Mouse (Mus musculus) kidney, embryonic 15.5 days (tissue): ENCODE results near the gene Pex3. TPM values are rescaled to one million over a fixed set of nuclear protein-coding genes. Genes with fewer than 3 reads are reported as not detected.

Experiments used
- ATAC-seq: fragments of 200-750 bp; cut with Nextera tagmentation; replicated peaks from 2 replicates; pipeline ENCODE4 v1.8.0; 2017; ENCODE audit warnings: moderate TSS enrichment; ENCODE audit not compliant: low FRiP score
- H3K27ac ChIP-seq: fragments of 300-500 bp; sonication (generic); 2 replicates; pipeline ENCODE4 v1.5.1; 2015; ENCODE audit warnings: mild to moderate bottlenecking, inconsistent platforms
- H3K27me3 ChIP-seq: fragments of 300-500 bp; sonication (generic); 2 replicates; pipeline ENCODE4 v1.6.1; 2015; ENCODE audit warnings: inconsistent platforms
- H3K36me3 ChIP-seq: fragments of 300-500 bp; sonication (generic); 2 replicates; pipeline ENCODE4 v1.6.1; 2015; ENCODE audit warnings: inconsistent platforms
- H3K4me1 ChIP-seq: fragments of 300-500 bp; sonication (generic); 2 replicates; pipeline ENCODE4 v1.6.1; 2015; ENCODE audit warnings: inconsistent platforms
- H3K4me2 ChIP-seq: fragments of 300-500 bp; sonication (generic); 2 replicates; pipeline ENCODE4 v1.6.1; 2015; ENCODE audit warnings: moderate library complexity, mild to moderate bottlenecking, inconsistent platforms
- H3K4me3 ChIP-seq: fragments of 300-500 bp; sonication (generic); replicated peaks from 2 replicates; pipeline ENCODE4 v1.5.1; 2015; ENCODE audit warnings: mild to moderate bottlenecking, inconsistent platforms
- H3K9ac ChIP-seq: fragments of 300-500 bp; sonication (generic); 2 replicates; pipeline ENCODE4 v1.6.1; 2015; ENCODE audit warnings: mild to moderate bottlenecking, inconsistent platforms
- H3K9me3 ChIP-seq: fragments of 300-500 bp; sonication (generic); replicated peaks from 2 replicates; pipeline ENCODE4 v1.6.1; 2016; ENCODE audit warnings: inconsistent platforms
- WGBS: fragments of 180-500 bp; shearing (Covaris S2); methylation state at CpG from one replicate; pipeline ENCODE4 v1.1.7; 2015; ENCODE audit warnings: mixed read lengths; 5-methylcytosine and 5-hydroxymethylcytosine counted together
- polyA plus RNA-seq: library from polyadenylated mRNA; unstranded; fragments of >200 nt; fragmentation: Nextera tagmentation; extraction: Ambion mirVana; gene quantifications from 2 replicates; pipeline ENCODE4 v1.2.1, GENCODE M21; 2015

Pex3 gene
- polyA plus RNA-seq, 1 experiment from 2014 or later, result 24.8 TPM

DNA sequence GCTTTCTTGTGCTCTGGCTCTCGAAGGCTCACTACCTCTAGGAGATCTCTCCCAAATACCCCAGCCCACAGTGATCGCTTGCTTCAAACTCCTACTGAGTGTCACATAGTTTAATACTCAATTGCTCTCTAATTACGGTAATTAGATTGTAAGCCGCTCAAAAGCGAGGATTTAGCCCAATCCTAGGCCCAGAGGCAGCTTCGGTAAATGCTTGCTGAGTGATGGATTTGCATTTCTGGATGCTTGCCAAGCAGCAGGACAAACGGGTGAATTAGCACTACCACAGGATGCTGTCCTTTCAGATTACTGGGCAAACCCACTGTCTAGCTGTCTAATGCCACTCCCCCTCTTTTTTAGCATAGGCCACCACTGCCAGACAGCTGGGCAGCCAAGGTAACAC, 16.9 kb upstream of the Pex3 start:
- 39% methylated on average over 7 of the region's 7 CpGs for whole genome bisulfite sequencing
- no peak overlapping the region for H3K4me3 ChIP-seq
- H3K27ac ChIP-seq, result no peak overlapping the region
- H3K4me1 ChIP-seq, result peaks cover 20% of the 10 kb centered on the region
- H3K27me3 ChIP-seq, result no peaks in the 10 kb centered on the region
- ATAC-seq, result no peak
- no peak overlapping the region for H3K4me2 ChIP-seq
- H3K9me3 ChIP-seq, result no peaks in the 10 kb centered on the region
- H3K9ac ChIP-seq, result no peak overlapping the region
- H3K36me3 ChIP-seq, result no peaks in the 10 kb centered on the region

DNA sequence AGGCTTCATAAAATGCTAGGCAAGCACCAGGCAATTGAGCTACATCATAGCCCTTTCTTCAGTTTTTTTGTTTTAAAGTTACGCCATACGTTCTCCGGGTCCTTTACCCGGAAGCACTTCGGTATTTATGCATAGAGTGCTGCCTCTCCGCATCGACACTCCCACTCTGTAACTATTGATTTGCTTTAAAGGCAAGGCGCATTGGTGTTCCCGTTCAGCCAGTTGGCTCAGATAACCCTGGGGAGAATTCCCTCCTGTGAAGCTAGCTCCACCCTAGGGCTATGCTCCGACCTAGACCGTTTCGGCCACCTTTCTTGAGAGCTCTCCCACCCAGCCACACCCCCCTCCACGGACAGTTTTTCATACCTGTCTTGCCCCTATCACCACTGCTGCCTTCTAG, 13.5 kb upstream of the Pex3 start:
- no peak overlapping the region for H3K4me2 ChIP-seq

DNA sequence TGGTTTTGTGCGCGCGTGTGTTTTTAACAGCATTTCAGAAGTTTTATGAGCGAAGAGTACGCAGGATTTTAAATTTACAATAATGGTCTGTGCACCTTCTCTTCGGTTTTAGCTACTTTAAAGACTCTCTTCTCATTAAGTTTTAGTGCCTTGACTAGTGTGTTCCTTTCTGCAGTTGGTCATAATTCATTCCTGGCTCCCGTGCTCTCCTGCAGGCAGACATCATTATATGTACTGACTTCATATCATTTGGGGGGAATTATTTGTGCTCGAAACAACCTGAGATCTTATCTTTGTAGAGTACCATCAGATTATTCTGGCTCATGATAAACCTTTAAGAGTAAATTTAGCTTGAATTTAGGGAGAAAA, 12.1 kb upstream of the Pex3 start:
- Histone ChIP-seq H3K4me2 (peak overlapping the region; percentile 59), H3K9me3 (no peaks in the 10 kb centered on the region), H3K27ac (peak overlapping the region; percentile 46; the same call in 1 of the 2 replicates), H3K4me1 (peaks cover 25% of the 10 kb centered on the region), H3K9ac (no peak overlapping the region), H3K4me3 (peak overlapping the region; percentile 31), H3K36me3 (peaks cover 36% of the 10 kb centered on the region), H3K27me3 (no peaks in the 10 kb centered on the region)
- WGBS, result 7% methylated on average over 8 of the region's 8 CpGs
- ATAC-seq, result peak; percentile 64

More for the DNA sequence above, 13.5 kb upstream of the Pex3 start:
- H3K9ac ChIP-seq, result no peak overlapping the region
- no peak for ATAC-seq
- peaks cover 22% of the 10 kb centered on the region; the same call in 1 of the 2 replicates for H3K36me3 ChIP-seq
- no peak overlapping the region for H3K27ac ChIP-seq
- H3K9me3 ChIP-seq, result no peaks in the 10 kb centered on the region
- peaks cover 26% of the 10 kb centered on the region for H3K4me1 ChIP-seq
- no peaks in the 10 kb centered on the region for H3K27me3 ChIP-seq
- 57% methylated on average over 13 of the region's 13 CpGs for WGBS
- H3K4me3 ChIP-seq, result no peak overlapping the region

DNA sequence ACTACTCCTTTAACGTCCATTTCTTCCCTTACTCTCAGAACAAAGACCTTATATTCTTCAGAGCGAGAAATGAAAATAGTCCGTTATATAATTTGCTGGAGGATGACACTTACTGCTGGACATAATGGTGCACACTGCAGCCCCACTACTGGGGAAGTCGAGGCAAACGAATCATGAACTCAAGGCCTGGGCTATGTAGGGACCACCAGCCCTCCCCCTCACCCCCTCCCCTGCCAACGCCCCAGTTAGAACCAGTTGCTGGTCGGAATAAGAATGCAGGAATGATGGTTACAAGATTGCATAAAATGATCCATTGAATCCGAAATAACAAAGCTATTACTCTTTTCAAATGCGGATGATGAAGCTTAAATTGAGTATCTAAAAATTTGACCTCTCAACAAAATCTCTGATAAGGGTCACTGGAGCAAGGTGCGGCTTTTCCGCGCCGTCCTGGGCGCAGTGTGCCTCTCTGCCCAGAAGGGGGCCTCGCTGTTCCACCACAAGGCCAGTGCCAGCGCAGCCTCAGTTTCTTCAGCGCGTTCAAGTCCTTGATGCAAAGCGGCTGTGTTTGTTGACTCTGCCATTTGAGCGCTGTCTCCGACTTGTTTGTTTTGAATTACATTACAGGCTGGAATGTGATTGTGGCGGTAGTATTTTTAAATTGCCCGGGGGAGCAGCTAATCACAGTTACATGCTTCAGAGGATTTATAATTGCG, 11.6 kb upstream of the Pex3 start:
- Histone ChIP-seq H3K4me3 (peak overlapping the region; percentile 31), H3K27ac (peak overlapping the region; percentile 46; the same call in 1 of the 2 replicates), H3K4me2 (peak overlapping the region; percentile 59), H3K27me3 (no peaks in the 10 kb centered on the region), H3K36me3 (peaks cover 37% of the 10 kb centered on the region), H3K9me3 (no peaks in the 10 kb centered on the region), H3K4me1 (peaks cover 20% of the 10 kb centered on the region), H3K9ac (no peak overlapping the region)
- 23% methylated on average over 24 of the region's 24 CpGs for WGBS
- peak; percentile 89 for ATAC-seq

- WGBS, result 88% methylated on average over 13 of the region's 13 CpGs
- Histone ChIP-seq H3K27me3 (no peaks in the 10 kb centered on the region), H3K4me1 (peaks cover 9% of the 10 kb centered on the region), H3K36me3 (peaks cover 39% of the 10 kb centered on the region), H3K9ac (no peak overlapping the region), H3K4me3 (no peak overlapping the region), H3K27ac (no peak overlapping the region), H3K9me3 (no peaks in the 10 kb centered on the region), H3K4me2 (no peak overlapping the region)
- no peak for ATAC-seq
Measured at GRCm38 (mm10) chr10:13560014-13560674, 7.2 kb upstream of the Pex3 start.

DNA sequence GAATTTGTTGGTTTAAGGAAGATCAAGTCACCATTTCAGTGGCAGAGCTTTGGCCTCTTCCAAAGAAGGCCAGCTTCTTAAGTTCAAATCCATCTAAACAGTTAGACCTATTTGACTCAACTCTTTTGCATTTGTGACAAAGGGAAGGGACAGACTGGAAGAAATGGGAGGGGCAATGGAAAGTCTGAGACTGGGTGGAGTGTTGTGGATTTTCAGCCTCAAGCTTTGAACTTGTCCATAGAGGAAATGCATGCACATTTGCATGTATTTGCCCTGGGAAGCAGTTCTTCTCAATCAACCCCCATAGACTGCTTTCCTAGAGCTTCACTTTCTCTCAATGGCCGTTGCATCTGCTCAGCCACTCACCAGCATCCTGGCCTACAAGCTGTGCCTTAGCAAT, 1.4 kb upstream of the Pex3 start:
- Histone ChIP-seq H3K36me3 (0 out of 2 replicates have a peak, but pooled peaks cover 3% of the 10 kb centered on the region), H3K4me2 (no peak overlapping the region), H3K27me3 (no peaks in the 10 kb centered on the region), H3K9me3 (no peaks in the 10 kb centered on the region), H3K4me3 (no peak overlapping the region), H3K9ac (no peak overlapping the region), H3K4me1 (peaks cover 11% of the 10 kb centered on the region; the same call in 1 of the 2 replicates), H3K27ac (no peak overlapping the region)
- ATAC-seq, result no peak
- WGBS, result 91% methylated on average over 1 of the region's 1 CpGs

- Histone ChIP-seq H3K9ac (peak overlapping the region; percentile 82), H3K36me3 (0 out of 2 replicates have a peak, but pooled peaks cover 3% of the 10 kb centered on the region), H3K4me1 (peaks cover 11% of the 10 kb centered on the region; the same call in 1 of the 2 replicates), H3K9me3 (no peaks in the 10 kb centered on the region), H3K27ac (peak overlapping the region; percentile 85), H3K4me3 (peak overlapping the region; percentile 86), H3K27me3 (no peaks in the 10 kb centered on the region), H3K4me2 (peak overlapping the region; percentile 74)
- ATAC-seq, result peak; percentile 26
- 23% methylated on average over 10 of the region's 10 CpGs for WGBS
Measured at GRCm38 (mm10) chr10:13553498-13553985, 600 bp upstream of the Pex3 start.

- peaks cover 37% of the 10 kb centered on the region for H3K36me3 ChIP-seq
- 97% methylated on average over 5 of the region's 5 CpGs for WGBS
- no peaks in the 10 kb centered on the region for H3K4me1 ChIP-seq
- no peak overlapping the region for H3K9ac ChIP-seq
- no peak overlapping the region for H3K4me2 ChIP-seq
- H3K9me3 ChIP-seq, result no peaks in the 10 kb centered on the region
- H3K4me3 ChIP-seq, result no peak overlapping the region
- no peak overlapping the region for H3K27ac ChIP-seq
- ATAC-seq, result no peak
- no peaks in the 10 kb centered on the region for H3K27me3 ChIP-seq
Measured at GRCm38 (mm10) chr10:13541721-13542120, 11.2 kb downstream of the Pex3 start.

DNA sequence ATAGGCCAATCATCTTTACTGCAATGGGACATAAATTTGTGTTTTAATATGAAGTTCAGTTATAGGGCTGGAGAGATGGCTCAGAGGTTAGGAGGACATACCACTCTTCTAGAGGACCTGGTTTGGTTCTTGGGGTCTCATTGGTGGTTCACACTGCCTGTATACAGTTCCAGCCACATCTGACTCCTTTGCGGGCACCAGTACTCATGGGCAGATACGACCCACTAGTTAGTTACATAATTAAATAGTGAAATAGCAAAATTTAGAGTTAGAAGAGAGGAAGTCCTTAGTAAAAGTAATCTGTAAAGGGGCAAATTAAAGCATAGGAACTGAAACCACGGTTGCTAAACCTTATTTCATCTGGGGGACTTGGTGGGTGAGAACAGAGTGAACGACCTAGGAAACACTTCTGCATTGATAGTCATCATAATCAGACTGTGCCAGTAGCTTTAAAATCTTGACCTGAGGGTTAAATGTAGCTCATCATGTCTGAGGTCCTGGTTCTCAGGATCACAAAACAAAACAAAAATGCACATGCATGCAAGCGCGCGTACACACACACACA, 13.1 kb downstream of the Pex3 start:
- H3K9ac ChIP-seq, result no peak overlapping the region
- H3K4me1 ChIP-seq, result no peaks in the 10 kb centered on the region
- H3K4me2 ChIP-seq, result no peak overlapping the region
- peaks cover 40% of the 10 kb centered on the region for H3K36me3 ChIP-seq
- WGBS, result 94% methylated on average over 7 of the region's 7 CpGs
- H3K4me3 ChIP-seq, result no peak overlapping the region
- no peak for ATAC-seq
- no peak overlapping the region for H3K27ac ChIP-seq
- H3K27me3 ChIP-seq, result no peaks in the 10 kb centered on the region
- no peaks in the 10 kb centered on the region for H3K9me3 ChIP-seq

- 96% methylated on average over 7 of the region's 7 CpGs for WGBS
- Histone ChIP-seq H3K27me3 (no peaks in the 10 kb centered on the region), H3K4me1 (no peaks in the 10 kb centered on the region), H3K9me3 (no peaks in the 10 kb centered on the region), H3K9ac (no peak overlapping the region), H3K4me2 (no peak overlapping the region), H3K27ac (no peak overlapping the region), H3K36me3 (peaks cover 48% of the 10 kb centered on the region), H3K4me3 (no peak overlapping the region)
- ATAC-seq, result no peak
Measured at GRCm38 (mm10) chr10:13536706-13537105, 16.2 kb downstream of the Pex3 start.

- H3K36me3 ChIP-seq, result peaks cover 52% of the 10 kb centered on the region
- H3K27ac ChIP-seq, result no peak overlapping the region
- WGBS, result 92% methylated on average over 3 of the region's 3 CpGs
- H3K4me3 ChIP-seq, result no peak overlapping the region
- no peak overlapping the region for H3K9ac ChIP-seq
- ATAC-seq, result no peak
- no peak overlapping the region for H3K4me2 ChIP-seq
- no peaks in the 10 kb centered on the region for H3K9me3 ChIP-seq
- no peaks in the 10 kb centered on the region for H3K27me3 ChIP-seq
- H3K4me1 ChIP-seq, result no peaks in the 10 kb centered on the region
Measured at GRCm38 (mm10) chr10:13534751-13535150, 18.2 kb downstream of the Pex3 start.

- no peak for ATAC-seq
Measured at GRCm38 (mm10) chr10:13528155-13528554, 24.8 kb downstream of the Pex3 start.

More at GRCm38 (mm10) chr10:13528155-13528554, 24.8 kb downstream of the Pex3 start:
- no peaks in the 10 kb centered on the region for H3K27me3 ChIP-seq
- no peak overlapping the region for H3K27ac ChIP-seq
- H3K9ac ChIP-seq, result no peak overlapping the region
- H3K4me1 ChIP-seq, result no peaks in the 10 kb centered on the region
- no peak overlapping the region for H3K4me2 ChIP-seq
- peaks cover 47% of the 10 kb centered on the region for H3K36me3 ChIP-seq
- H3K4me3 ChIP-seq, result no peak overlapping the region
- WGBS, result 78% methylated on average over 4 of the region's 4 CpGs
- H3K9me3 ChIP-seq, result no peaks in the 10 kb centered on the region
